8 mouse cellular contexts compared by ENCODE assay signal in the genomic region with DNA sequence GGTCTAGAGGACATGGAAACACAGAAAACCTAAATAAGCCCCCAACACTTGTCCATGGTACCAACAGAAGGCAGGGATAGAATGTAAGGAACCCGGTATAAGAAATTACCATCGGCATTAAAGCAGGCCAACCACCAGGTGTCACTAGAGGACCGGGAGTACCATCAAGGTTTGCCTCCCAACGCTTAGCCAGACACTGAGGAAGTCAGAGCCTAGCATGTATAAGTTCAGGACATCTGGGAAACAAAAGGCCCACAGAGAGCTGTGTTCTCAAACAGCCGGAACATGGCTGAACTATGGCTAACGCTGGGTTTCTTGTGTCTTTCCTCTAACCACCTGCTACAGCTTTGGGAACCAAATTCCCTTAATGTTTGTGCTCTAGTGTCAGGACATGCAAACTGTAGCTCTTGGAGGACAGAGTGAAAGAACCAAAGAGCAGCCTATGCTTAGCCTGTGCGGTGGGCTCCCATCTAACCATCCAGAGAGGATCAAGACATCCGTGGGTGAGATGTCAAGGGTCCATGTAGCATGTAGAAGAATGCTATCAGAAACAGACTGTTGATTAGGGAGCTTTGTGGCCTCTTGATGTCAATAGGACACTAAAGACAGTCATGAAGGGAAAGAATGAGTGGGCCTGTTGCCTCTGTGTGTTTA. TPM values are rescaled to one million over a fixed set of nuclear protein-coding genes. Genes with fewer than 3 reads are reported as not detected.
DNase-seq lines count a peak whose midpoint lies in the region; ATAC-seq lines count a peak whose summit lies in the region.

No protein-coding gene starts in this region.

- no peaks in the 10 kb centered on the region for H3K4me1 ChIP-seq in heart, embryonic 12.5 days (replicated peaks)
- H3K4me1 ChIP-seq in midbrain, embryonic 12.5 days, result no peaks in the 10 kb centered on the region

- ATAC-seq in heart, embryonic 12.5 days (ENCODE audit: insufficient number of reproducible peaks, low FRiP score), result no peak
- peak; percentile 63; the same call in 1 of the 2 replicates for ATAC-seq in midbrain, embryonic 12.5 days (ENCODE audit: low FRiP score, low read depth)

- no peak overlapping the region for H3K4me2 ChIP-seq in heart, embryonic 12.5 days
- no peak overlapping the region for H3K4me2 ChIP-seq in midbrain, embryonic 12.5 days (replicated peaks)

- no peak overlapping the region for H3K4me3 ChIP-seq in heart, embryonic 12.5 days
- H3K4me3 ChIP-seq in midbrain, embryonic 12.5 days, result no peak overlapping the region

- H3K27me3 ChIP-seq in heart, embryonic 12.5 days (replicated peaks), result no peaks in the 10 kb centered on the region; the same call in 1 of the 2 replicates
- no peaks in the 10 kb centered on the region for H3K27me3 ChIP-seq in midbrain, embryonic 12.5 days

- no peak overlapping the region for H3K27ac ChIP-seq in heart, embryonic 12.5 days (ENCODE audit: poor library complexity, severe bottlenecking)
- no peak overlapping the region for H3K27ac ChIP-seq in midbrain, embryonic 12.5 days (replicated peaks)

- WGBS in heart, embryonic 12.5 days, result 20% methylated on average over 8 of the region's 8 CpGs
- WGBS in midbrain, embryonic 12.5 days, result 21% methylated on average over 8 of the region's 8 CpGs

- peak; percentile 64 to 85 for DNase-seq in heart, adult 18-20 months
- peak; percentile 59 for DNase-seq in cerebellum, adult 9-10 months
- peak; percentile 20 to 82 for DNase-seq in frontal cortex, adult 2 months (ENCODE audit: extremely low spot score in 1 of 2, low spot score in 1 of 2)
- peak; percentile 77 for DNase-seq in hindlimb bud, embryonic 11.5 days (ENCODE audit: extremely low spot score, low read depth, low spot score)
- DNase-seq in left cerebral cortex, postnatal 14 days (ENCODE audit: low spot score in 2 of 2), result peak; percentile 61 to 79
- DNase-seq in spleen, adult 12 weeks (ENCODE audit: low spot score), result peak; percentile 16

- intact Hi-C loops in left cerebral cortex, postnatal 14 days (cut with DNase I), result loop anchor here (1.0 kb wide), 1 partner anchor 181 kb away; no protein-coding TSS in a partner anchor

- H3K36me3 ChIP-seq in heart, embryonic 12.5 days, result peaks cover 10% of the 10 kb centered on the region; the same call in 1 of the 2 replicates
- no peaks in the 10 kb centered on the region for H3K36me3 ChIP-seq in midbrain, embryonic 12.5 days

- H3K9ac ChIP-seq in heart, embryonic 12.5 days, result no peak overlapping the region
- H3K9ac ChIP-seq in midbrain, embryonic 12.5 days (replicated peaks), result no peak overlapping the region

- no peaks in the 10 kb centered on the region for H3K9me3 ChIP-seq in heart, embryonic 12.5 days (replicated peaks)
- no peaks in the 10 kb centered on the region for H3K9me3 ChIP-seq in midbrain, embryonic 12.5 days

RNA-seq across cellular contexts. Expression of a gene that starts 13.6 kb away (rescaled TPM):
- 1 to 10 TPM; 4.0 to 4.7 TPM for total RNA-seq in heart, adult 18-20 months (2021)
- polyA plus RNA-seq in heart, embryonic 12.5 days (2016; fragmentation: Nextera tagmentation; extraction: Ambion mirVana), result 18.1 and 19.9 TPM in 2 replicates
- polyA plus RNA-seq in frontal cortex, adult 2 months (2012; rRNA removed), result 1.8 and 2.2 TPM in 2 replicates
- under 1 TPM; 0.42 to 0.79 TPM for total RNA-seq in left cerebral cortex, postnatal 14 days (2021)
- 6.2 and 8.0 TPM in 2 replicates for polyA plus RNA-seq in midbrain, embryonic 12.5 days (2016; fragmentation: Nextera tagmentation; extraction: Ambion mirVana)

RNA-seq across cellular contexts. Expression of a gene that starts 41.1 kb away (rescaled TPM):
- 10 to 100 TPM in 1 of 2 experiments, 1 to 10 TPM in 1; 9.8 to 15.2 TPM for total RNA-seq in heart, adult 18-20 months (2021)
- polyA plus RNA-seq in heart, embryonic 12.5 days (2016; fragmentation: Nextera tagmentation; extraction: Ambion mirVana), result 15.9 and 17.1 TPM in 2 replicates
- 18.3 and 20.2 TPM in 2 replicates for polyA plus RNA-seq in frontal cortex, adult 2 months (2012; rRNA removed)
- 10 to 100 TPM; 21.6 to 22.5 TPM for total RNA-seq in left cerebral cortex, postnatal 14 days (2021)
- polyA plus RNA-seq in midbrain, embryonic 12.5 days (2016; fragmentation: Nextera tagmentation; extraction: Ambion mirVana), result 6.0 and 8.2 TPM in 2 replicates

Comparison
In these comparisons a context has a peak if more than half of its experiments do, and no peak if none do; other contexts are left out.
1. DNase-seq: peak in every context shown above with its lines; median percentile 77 in hindlimb bud, embryonic 11.5 days; 74 in heart, adult 18-20 months; 70 in left cerebral cortex, postnatal 14 days; 59 in cerebellum, adult 9-10 months; 51 in frontal cortex, adult 2 months; 16 in spleen, adult 12 weeks.